Mouse (Mus musculus): ENCODE measurements around the gene Olfr159. TPM values are rescaled to one million over a fixed set of nuclear protein-coding genes. Genes with fewer than 3 reads are reported as not detected.

The Olfr159 gene
- total RNA-seq, 2 experiments from 2014 or later, result not detected

DNA sequence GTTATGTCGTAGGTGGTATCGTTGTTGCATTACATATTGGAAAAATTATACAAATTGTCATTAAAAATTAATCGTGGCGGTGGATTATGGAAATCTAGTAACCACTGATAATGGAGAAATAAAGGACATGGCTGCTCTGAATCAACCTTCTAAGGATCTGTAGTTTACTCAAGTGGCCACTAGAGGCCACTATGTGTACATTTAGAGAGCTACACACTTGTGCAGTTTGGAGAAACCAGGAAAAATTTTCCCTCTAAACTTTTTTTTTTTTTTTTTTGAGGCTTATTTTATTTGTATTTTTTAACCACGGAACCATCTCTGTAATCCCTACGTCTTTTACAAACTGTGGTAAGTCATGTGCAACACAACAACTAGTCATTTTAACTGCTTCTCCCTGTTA is 25.6 kb downstream of the Olfr159 start:
- Histone ChIP-seq H3K4me3 (no peak overlapping the region), H3K27ac (no peak overlapping the region)
- no peak for DNase-seq
- intact Hi-C loops (cut with DNase I), result loop anchor here (2.0 to 10.0 kb wide), 2 partner anchors 118 to 240 kb away; partner anchors contain the start of gene Ccin
- peak; percentile 74 for TF ChIP-seq CTCF (IDR thresholded peaks at IDR 0.05)

DNA sequence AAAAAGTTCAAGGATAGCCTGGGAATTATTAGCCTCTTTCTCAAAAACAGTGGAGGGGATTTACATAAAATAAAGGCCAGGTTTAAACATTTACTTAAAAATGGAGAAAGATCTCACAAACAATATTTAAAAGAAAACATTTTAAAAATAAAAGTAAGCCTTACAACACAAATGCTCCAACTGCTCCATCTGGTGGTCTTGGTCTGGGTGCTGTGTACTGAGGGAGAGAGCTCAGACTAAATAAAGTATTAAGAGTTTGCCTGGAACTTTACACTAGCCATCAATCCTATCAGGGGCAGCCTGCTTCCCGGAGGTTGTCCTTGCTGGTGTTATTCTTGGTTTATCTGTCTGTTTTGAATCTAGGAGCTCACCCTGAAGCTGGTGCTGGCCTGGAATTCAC is 27.7 kb downstream of the Olfr159 start:
- no peak for DNase-seq
- TF ChIP-seq CTCF (IDR thresholded peaks at IDR 0.05), result peak; percentile 63
- Histone ChIP-seq H3K4me3 (no peak overlapping the region), H3K27ac (peak overlapping the region; percentile 71)
- intact Hi-C loops (cut with DNase I), result loop anchor here (10.0 kb wide), 1 partner anchor 242 kb away; the partner anchor contains the start of gene Ccin

DNA sequence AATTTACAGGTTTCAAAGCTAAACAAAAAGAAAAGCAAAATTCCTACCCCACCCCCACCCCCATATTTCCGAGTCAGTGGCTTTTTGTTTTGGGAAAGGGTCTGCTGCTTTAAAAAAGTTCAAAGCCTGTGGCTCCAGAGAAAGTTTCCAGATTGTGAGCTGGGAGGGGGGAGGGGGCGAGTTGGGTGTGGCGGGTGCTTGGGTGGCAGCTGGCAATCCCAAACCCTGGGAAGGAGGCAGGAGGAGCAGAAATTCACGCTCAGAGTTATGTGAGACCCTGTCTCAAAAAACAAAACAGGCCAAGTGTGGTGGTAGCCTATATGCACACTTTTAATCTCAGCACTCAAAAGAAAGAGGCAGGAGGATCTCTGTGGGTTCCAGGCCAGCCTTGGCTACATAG is 28.2 kb downstream of the Olfr159 start:
- H3K4me3 ChIP-seq, result no peak overlapping the region
- no peak for DNase-seq
- intact Hi-C loops (cut with DNase I), result loop anchor here (10.0 kb wide), 1 partner anchor 242 kb away; the partner anchor contains the start of gene Ccin
- peak overlapping the region; percentile 71 for H3K27ac ChIP-seq
- TF ChIP-seq CTCF (IDR thresholded peaks at IDR 0.05), result no peak

DNA sequence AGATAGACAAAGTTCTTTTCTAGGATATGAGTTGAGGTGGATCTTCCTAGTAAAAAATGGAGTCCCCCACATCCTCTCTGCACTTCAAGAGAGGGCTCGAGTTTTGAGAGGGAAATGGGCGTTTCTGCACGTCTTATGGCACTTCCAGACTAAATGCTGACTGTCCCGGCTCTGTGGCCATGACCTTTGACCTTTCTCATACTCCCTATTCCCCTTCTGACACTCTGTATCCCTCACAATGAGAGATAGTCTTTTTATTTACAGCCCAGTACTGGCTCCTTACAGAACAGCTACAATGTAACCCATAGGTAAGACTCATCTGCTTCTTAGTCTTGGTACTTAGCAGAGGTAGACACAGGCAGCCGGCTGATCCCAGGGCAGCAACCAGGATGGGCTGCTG is 29.3 kb downstream of the Olfr159 start:
- DNase-seq, result no peak
- intact Hi-C loops (cut with DNase I), result loop anchor here (10.0 kb wide), 1 partner anchor 243 kb away; the partner anchor contains the start of gene Ccin
- peak overlapping the region; percentile 71 for H3K27ac ChIP-seq
- H3K4me3 ChIP-seq, result no peak overlapping the region
- TF ChIP-seq CTCF (IDR thresholded peaks at IDR 0.05), result no peak

DNA sequence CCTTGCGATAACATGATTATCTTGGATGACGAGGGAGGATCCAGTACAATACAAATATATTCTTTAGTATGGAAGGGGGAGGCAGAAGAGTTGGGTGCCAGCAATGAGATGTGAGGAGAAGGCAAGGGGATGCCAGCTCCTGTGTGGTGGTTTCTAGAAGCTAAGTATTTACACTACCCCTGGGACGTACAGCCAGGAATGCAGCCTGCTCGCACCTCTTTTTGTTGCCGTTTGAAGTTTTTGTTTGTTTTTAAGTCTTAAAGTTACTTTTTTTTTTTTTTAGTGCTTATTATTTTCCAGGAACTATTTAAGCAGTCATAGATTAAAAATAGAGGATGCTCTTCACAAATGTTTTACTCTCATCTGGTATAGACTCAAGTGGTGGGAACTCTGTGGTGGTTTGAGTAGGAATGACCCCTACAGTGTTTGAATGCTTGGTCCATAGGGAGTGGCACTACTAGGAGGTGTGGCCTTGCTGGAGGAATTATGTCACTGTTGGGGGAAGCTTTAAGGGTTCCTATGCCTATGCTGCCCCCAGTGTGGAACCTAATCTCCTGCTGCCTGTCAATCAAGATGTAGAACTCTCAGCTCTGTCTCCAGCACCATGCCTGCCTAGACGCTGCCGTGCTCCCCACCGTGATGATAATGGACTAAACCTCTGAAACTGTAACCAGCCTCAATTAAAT is 31.7 kb downstream of the Olfr159 start:
- Histone ChIP-seq H3K4me3 (no peak overlapping the region), H3K27ac (no peak overlapping the region)
- TF ChIP-seq CTCF (IDR thresholded peaks at IDR 0.05), result no peak
- no peak for DNase-seq
- intact Hi-C loops (cut with DNase I), result no loop called here

DNA sequence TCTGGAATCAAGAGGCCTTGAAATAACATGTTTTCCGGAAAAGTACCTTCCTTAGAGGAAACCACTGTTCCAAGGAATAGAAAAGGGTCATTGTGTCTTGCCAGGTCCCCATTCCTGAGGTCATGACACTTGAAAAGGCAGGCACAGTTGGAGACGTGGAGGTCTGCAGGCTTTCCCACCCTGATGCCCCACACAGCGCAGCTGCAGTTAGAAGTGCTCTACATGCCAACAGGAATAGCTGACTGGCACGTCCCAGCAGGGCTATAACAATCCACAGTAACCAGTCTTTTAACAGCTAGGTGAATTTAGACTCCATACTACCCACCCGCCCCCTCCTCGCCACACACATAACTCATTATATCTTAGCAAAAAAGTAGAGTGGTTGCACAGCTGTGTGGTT is 33.7 kb downstream of the Olfr159 start:
- H3K4me3 ChIP-seq, result no peak overlapping the region
- intact Hi-C loops (cut with DNase I), result no loop called here
- DNase-seq, result no peak
- no peak for TF ChIP-seq CTCF (IDR thresholded peaks at IDR 0.05)
- peak overlapping the region; percentile 67 for H3K27ac ChIP-seq

DNA sequence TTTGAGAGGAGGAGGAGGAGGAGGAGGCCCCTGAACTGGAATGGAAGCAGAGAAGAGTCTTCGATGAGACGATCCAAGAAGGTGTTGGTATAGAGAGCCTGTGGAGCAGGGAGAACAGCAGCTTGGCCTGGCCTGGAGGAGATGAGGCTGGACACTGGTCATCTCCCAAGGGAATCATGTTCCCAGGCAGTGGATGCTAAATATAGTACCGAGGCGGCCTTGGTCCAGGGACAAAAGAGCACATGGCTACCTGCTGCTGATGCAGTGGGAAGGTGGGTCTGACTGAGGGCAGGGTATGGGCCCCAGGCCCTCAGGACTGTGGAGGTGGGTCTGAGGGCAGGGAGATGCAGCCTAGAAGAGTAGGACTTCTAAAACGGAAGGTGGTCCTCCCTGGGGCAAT is 37.6 kb downstream of the Olfr159 start:
- no peak for TF ChIP-seq CTCF (IDR thresholded peaks at IDR 0.05)
- Histone ChIP-seq H3K4me3 (peak overlapping the region; percentile 60), H3K27ac (peak overlapping the region; percentile 95)
- intact Hi-C loops (cut with DNase I), result no loop called here
- DNase-seq, result peak; percentile 79

DNA sequence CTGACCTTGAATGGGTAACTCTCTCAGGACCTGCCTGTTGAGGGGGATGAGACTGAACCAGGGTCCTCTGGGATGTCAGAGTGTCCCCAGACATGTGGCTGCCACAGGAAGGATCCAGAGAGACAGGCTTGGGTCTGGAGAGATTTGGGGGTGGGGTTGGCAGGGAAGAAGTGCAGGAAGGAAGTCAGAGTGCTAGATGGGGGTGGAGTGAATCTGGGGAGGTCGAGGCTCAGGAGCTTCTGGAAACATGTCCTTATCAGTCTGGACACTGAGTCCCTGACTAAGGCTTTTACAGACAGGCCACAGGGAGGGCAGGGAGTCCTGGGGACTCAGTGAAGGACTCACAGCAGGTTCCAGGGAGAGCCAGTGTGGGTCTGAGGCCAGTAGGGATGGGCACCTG is 38.6 kb downstream of the Olfr159 start:
- peak overlapping the region; percentile 95 for H3K27ac ChIP-seq
- intact Hi-C loops (cut with DNase I), result no loop called here
- peak overlapping the region; percentile 60 for H3K4me3 ChIP-seq

DNA sequence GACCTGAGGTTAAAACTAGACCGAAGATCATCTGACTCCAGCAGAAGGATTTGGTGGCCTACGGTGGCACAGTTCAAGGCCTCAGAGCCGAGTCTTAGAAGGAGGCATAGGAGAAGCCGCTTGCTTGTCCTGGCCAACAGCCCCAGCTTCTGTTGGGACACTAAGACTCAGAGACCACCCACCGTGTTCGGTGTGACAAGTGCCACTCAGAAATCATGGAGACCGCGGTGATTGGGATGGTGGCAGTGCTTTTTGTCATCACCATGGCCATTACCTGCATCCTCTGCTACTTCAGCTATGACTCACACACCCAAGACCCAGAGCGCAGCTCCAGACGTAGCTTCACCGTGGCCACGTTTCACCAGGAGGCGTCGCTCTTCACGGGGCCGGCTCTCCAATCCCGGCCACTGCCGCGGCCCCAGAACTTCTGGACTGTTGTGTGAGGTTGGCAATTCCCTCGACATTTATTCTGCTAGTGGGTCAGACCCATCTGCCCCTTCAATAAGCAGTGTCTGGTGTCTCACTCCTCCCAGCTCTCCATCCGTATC is 40.0 kb downstream of the Olfr159 start:
- peak; percentile 51 for DNase-seq

More for the DNA sequence above, 38.6 kb downstream of the Olfr159 start:
- peak; percentile 40 for DNase-seq
- TF ChIP-seq CTCF (IDR thresholded peaks at IDR 0.05), result no peak

DNA sequence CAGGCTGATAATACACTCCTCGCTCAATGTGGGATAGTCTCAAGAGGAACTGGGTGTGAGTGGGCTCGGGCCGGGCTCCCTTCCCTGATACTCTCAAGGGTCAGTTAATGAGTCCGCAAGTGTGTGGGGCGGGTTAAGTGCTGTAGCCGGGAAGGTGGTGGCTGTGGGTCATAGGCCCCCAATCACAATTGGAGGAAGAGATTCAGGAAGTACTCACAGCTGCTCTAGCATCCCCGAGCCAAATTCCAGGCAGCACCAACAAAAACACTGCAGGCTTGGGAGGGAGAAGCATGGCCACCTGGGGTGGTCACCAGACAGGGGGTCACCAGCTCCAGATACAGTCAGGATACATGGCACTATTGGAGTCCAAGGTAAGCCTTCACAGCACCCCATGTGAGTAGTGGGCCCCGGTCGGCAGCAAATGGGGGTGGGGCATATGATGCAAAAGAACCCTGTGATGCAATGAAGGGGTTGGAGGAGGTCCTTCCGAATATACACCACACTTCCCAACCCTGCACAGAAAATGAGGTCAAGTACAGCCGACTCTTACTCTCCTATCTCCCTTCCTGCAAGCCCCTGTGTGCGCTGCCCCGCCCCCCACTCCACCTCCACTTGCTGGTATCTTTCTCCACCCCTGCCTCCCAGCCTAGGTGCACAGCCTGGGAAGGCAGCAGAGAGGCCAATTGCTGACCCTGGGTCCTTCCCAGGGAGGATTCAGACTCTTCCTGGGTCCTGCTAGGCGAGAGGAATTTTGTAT is 40.8 kb downstream of the Olfr159 start, which contains the start of gene Spaar:
Gene Spaar, plus strand, starts transcription at position 241 of the 757 bp plus-strand sequence.
- intact Hi-C loops (cut with DNase I), result loop anchor here (5.0 kb wide), 1 partner anchor 132 kb away; no protein-coding TSS in a partner anchor
- H3K4me3 ChIP-seq, result peak within 1 kb of the TSS; percentile 60
- DNase-seq, result peak; percentile 74

More for the DNA sequence above, 40.0 kb downstream of the Olfr159 start:
- peak; percentile 49 for TF ChIP-seq CTCF (IDR thresholded peaks at IDR 0.05)
- intact Hi-C loops (cut with DNase I), result no loop called here
- Histone ChIP-seq H3K27ac (peak overlapping the region; percentile 95), H3K4me3 (peak overlapping the region; percentile 60)

DNA sequence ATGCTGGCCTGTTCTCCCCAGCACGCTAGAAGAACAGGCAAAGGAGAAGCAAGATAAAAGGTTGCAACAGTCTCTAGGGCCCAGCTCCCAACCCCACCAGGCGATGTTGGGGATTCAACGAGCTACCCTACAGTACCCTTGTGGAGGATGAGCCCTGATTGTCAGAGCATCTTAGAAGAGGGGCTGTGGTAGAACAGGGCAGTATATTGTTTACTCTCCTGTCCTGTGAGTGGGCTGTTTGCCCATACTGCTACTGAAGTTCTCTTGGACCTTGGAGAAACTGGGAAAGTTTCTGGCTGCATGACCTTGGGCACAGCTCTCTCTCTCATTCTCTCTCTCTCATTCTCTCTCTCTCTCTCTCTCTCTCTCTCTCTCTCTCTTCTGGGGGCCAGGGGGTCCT is 41.7 kb downstream of the Olfr159 start:
- Histone ChIP-seq H3K4me3 (peak overlapping the region; percentile 60), H3K27ac (peak overlapping the region; percentile 95)
- intact Hi-C loops (cut with DNase I), result loop anchor here (5.0 kb wide), 1 partner anchor 133 kb away; no protein-coding TSS in a partner anchor
- TF ChIP-seq CTCF (IDR thresholded peaks at IDR 0.05), result no peak
- DNase-seq, result no peak

More for the DNA sequence above, 40.8 kb downstream of the Olfr159 start, which contains the start of gene Spaar:
- peak within 1 kb of the TSS; percentile 95 for H3K27ac ChIP-seq
- TF ChIP-seq CTCF (IDR thresholded peaks at IDR 0.05), result no peak

DNA sequence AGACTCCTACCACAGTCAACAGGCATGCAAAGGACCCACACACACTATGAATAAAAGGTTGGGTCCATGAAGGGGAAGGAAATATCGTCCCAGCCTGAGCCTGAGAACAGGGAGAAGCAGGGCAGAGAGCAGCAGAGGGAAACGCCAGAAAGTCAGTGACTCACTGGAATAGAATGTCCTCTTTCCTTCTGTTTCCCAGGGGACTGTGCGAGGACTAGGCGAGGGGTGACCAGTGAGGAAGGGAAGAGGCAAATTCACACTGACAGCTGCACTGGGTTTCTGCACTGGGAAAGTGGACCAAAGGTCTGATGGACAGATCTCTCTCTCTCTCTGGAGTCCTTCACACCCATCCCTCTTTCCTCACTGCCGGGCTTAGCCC is 42.2 kb downstream of the Olfr159 start:
- Histone ChIP-seq H3K27ac (peak overlapping the region; percentile 95), H3K4me3 (peak overlapping the region; percentile 60)
- no peak for TF ChIP-seq CTCF (IDR thresholded peaks at IDR 0.05)
- intact Hi-C loops (cut with DNase I), result loop anchor here (5.0 kb wide), 1 partner anchor 134 kb away; no protein-coding TSS in a partner anchor
- peak; percentile 69 for DNase-seq
